Mouse (Mus musculus): ENCODE data around the gene A930009A15Rik. TPM values are rescaled to one million over a fixed set of nuclear protein-coding genes. Genes with fewer than 3 reads are reported as not detected.

A930009A15Rik gene
- total and polyA plus RNA-seq, 2 experiments: not detected

DNA sequence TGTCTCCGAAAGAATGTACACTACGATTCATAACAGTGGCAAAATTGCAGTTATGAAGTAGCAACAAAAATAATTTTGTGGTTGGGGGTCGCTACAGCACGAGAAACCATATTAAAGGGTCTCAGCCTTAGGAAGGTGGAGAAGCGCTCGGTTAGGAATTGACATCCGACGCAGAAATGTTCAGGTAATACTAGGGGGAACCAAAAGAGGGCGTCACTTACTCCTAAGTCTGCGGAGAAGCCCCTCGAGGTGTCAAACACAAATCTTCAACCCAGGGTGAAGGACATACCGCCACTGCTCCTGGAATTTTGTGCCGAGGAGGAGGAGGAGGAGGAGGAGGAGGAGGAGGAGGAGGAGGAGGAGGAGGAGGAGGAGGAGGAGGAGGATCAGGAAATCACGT is 14.9 kb downstream of the A930009A15Rik start:
- Histone ChIP-seq H3K36me3 (ENCODE audit: control insufficient read depth, insufficient read depth, low read length) (no peaks in the 10 kb centered on the region), H3K79me2 (ENCODE audit: control insufficient read depth, insufficient read depth, low read length) (no peaks in the 10 kb centered on the region; the same call in 1 of the 2 replicates), H3K9ac (ENCODE audit: low read depth, low read length) (no peak overlapping the region), H3K4me3 (ENCODE audit: insufficient read depth, low read depth, low read length) (no peak overlapping the region), H3K27me3 (ENCODE audit: control insufficient read depth, insufficient read depth, low read length) (no peaks in the 10 kb centered on the region; the same call in 1 of the 2 replicates), H3K27ac (replicated peaks; ENCODE audit: insufficient read depth, low read depth, low read length) (no peak overlapping the region), H3K4me1 (ENCODE audit: control insufficient read depth, insufficient read depth, low read length) (peaks cover 11% of the 10 kb centered on the region)
- TF ChIP-seq CTCF (IDR thresholded peaks at IDR 0.05; ENCODE audit: low read depth, low read length) (no peak), POLR2A (IDR thresholded peaks at IDR 0.05; ENCODE audit: extremely low read depth, insufficient read depth, low read length) (no peak)
- peak; percentile 10 for DNase-seq (ENCODE audit: extremely low read depth, low read depth, low spot score)
- WGBS: 32% methylated on average over 12 of the region's 14 CpGs

DNA sequence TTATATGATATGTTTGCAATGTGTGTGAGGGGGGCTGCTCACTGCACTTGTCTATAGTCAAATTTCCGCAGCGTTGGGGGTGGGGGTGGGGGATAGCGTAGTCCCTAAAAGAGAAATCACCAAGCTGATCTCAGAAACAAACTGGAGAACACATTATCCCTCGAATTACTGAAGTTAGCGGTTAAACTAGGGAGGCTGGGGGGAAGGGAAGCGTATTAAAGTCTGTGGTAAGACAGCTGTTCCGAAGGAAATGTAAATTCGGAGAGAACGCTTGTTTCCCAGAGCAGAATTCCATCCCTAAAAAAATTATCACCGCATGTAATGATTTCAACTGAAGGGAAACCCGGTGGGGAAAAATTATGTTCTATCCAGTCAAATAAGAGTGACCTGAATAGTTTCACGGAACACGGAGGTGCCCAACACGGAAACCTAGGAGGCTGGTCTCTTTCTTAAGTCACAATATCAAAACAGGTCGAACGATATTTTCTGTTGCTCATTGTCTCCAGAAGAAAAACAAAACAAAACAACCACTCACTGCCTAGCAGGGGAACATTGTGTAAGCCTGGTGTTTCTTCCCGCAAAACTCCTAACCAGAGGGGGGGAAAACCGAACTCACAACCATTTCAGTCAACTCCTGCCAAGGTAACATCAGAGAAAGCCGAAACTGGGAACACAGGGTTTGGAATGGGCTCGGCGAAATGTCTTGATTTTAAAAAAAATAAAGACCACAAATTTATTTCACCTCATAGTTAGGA is 15.9 kb downstream of the A930009A15Rik start:
- 1% methylated on average over 21 of the region's 21 CpGs for WGBS
- Histone ChIP-seq H3K36me3 (ENCODE audit: control insufficient read depth, insufficient read depth, low read length) (no peaks in the 10 kb centered on the region), H3K79me2 (ENCODE audit: control insufficient read depth, insufficient read depth, low read length) (no peaks in the 10 kb centered on the region; the same call in 1 of the 2 replicates), H3K4me1 (ENCODE audit: control insufficient read depth, insufficient read depth, low read length) (peaks cover 11% of the 10 kb centered on the region), H3K27me3 (ENCODE audit: control insufficient read depth, insufficient read depth, low read length) (no peaks in the 10 kb centered on the region; the same call in 1 of the 2 replicates), H3K27ac (replicated peaks; ENCODE audit: insufficient read depth, low read depth, low read length) (peak overlapping the region; percentile 92), H3K9ac (ENCODE audit: low read depth, low read length) (peak overlapping the region; percentile 29; the same call in 1 of the 2 replicates), H3K4me3 (ENCODE audit: insufficient read depth, low read depth, low read length) (peak overlapping the region; percentile 31)
- peak; percentile 70 for DNase-seq (ENCODE audit: extremely low read depth, low read depth, low spot score)
- TF ChIP-seq CTCF (IDR thresholded peaks at IDR 0.05; ENCODE audit: low read depth, low read length): no peak
- TF ChIP-seq POLR2A (IDR thresholded peaks at IDR 0.05; ENCODE audit: extremely low read depth, insufficient read depth, low read length): no peak

- no peaks in the 10 kb centered on the region for H3K79me2 ChIP-seq (ENCODE audit: control insufficient read depth, insufficient read depth, low read length)
- no peak for TF ChIP-seq CTCF (IDR thresholded peaks at IDR 0.05; ENCODE audit: low read depth, low read length)
- no peak for TF ChIP-seq POLR2A (IDR thresholded peaks at IDR 0.05; ENCODE audit: extremely low read depth, insufficient read depth, low read length)
- H3K36me3 ChIP-seq (ENCODE audit: control insufficient read depth, insufficient read depth, low read length): no peaks in the 10 kb centered on the region
- DNase-seq (ENCODE audit: extremely low read depth, low read depth, low spot score): peak; percentile 71
- H3K4me1 ChIP-seq (ENCODE audit: control insufficient read depth, insufficient read depth, low read length): peaks cover 10% of the 10 kb centered on the region
- H3K4me3 ChIP-seq (ENCODE audit: insufficient read depth, low read depth, low read length): peak overlapping the region; percentile 62
- no peaks in the 10 kb centered on the region; the same call in 1 of the 2 replicates for H3K27me3 ChIP-seq (ENCODE audit: control insufficient read depth, insufficient read depth, low read length)
- under 1% methylated on average over 41 of the region's 41 CpGs for WGBS
- peak overlapping the region; percentile 92 for H3K27ac ChIP-seq (replicated peaks; ENCODE audit: insufficient read depth, low read depth, low read length)
- peak overlapping the region; percentile 57 for H3K9ac ChIP-seq (ENCODE audit: low read depth, low read length)
Measured at GRCm38 (mm10) chr10:115586246-115587231, 16.8 kb downstream of the A930009A15Rik start.

- Histone ChIP-seq H3K27me3 (ENCODE audit: control insufficient read depth, insufficient read depth, low read length) (no peaks in the 10 kb centered on the region; the same call in 1 of the 2 replicates), H3K79me2 (ENCODE audit: control insufficient read depth, insufficient read depth, low read length) (no peaks in the 10 kb centered on the region), H3K9ac (ENCODE audit: low read depth, low read length) (peak within 1 kb of the TSS; percentile 57), H3K4me3 (ENCODE audit: insufficient read depth, low read depth, low read length) (peak within 1 kb of the TSS; percentile 62), H3K4me1 (ENCODE audit: control insufficient read depth, insufficient read depth, low read length) (peaks cover 6% of the 10 kb centered on the region), H3K27ac (replicated peaks; ENCODE audit: insufficient read depth, low read depth, low read length) (peak within 1 kb of the TSS; percentile 42), H3K36me3 (ENCODE audit: control insufficient read depth, insufficient read depth, low read length) (no peaks in the 10 kb centered on the region)
- WGBS: 1% methylated on average over 47 of the region's 47 CpGs
- peak; percentile 45 for DNase-seq (ENCODE audit: extremely low read depth, low read depth, low spot score)
- TF ChIP-seq CTCF (IDR thresholded peaks at IDR 0.05; ENCODE audit: low read depth, low read length): peak; percentile 39
- no peak for TF ChIP-seq POLR2A (IDR thresholded peaks at IDR 0.05; ENCODE audit: extremely low read depth, insufficient read depth, low read length)
Measured at GRCm38 (mm10) chr10:115587301-115587969, 17.6 kb downstream of the A930009A15Rik start, which contains the start of gene Lgr5. Gene Lgr5 (minus strand): TSS chr10:115587780.

GRCm38 (mm10) chr10:115587979-115588378 is 18.2 kb downstream of the A930009A15Rik start:
- 4% methylated on average over 7 of the region's 7 CpGs for WGBS
- H3K27me3 ChIP-seq (ENCODE audit: control insufficient read depth, insufficient read depth, low read length): no peaks in the 10 kb centered on the region; the same call in 1 of the 2 replicates

More at GRCm38 (mm10) chr10:115587979-115588378, 18.2 kb downstream of the A930009A15Rik start:
- H3K36me3 ChIP-seq (ENCODE audit: control insufficient read depth, insufficient read depth, low read length): no peaks in the 10 kb centered on the region
- no peak for TF ChIP-seq CTCF (IDR thresholded peaks at IDR 0.05; ENCODE audit: low read depth, low read length)
- TF ChIP-seq POLR2A (IDR thresholded peaks at IDR 0.05; ENCODE audit: extremely low read depth, insufficient read depth, low read length): no peak
- no peak overlapping the region for H3K27ac ChIP-seq (replicated peaks; ENCODE audit: insufficient read depth, low read depth, low read length)
- no peak overlapping the region for H3K9ac ChIP-seq (ENCODE audit: low read depth, low read length)
- no peaks in the 10 kb centered on the region for H3K79me2 ChIP-seq (ENCODE audit: control insufficient read depth, insufficient read depth, low read length)
- peaks cover 5% of the 10 kb centered on the region for H3K4me1 ChIP-seq (ENCODE audit: control insufficient read depth, insufficient read depth, low read length)
- H3K4me3 ChIP-seq (ENCODE audit: insufficient read depth, low read depth, low read length): no peak overlapping the region
- peak; percentile 6 for DNase-seq (ENCODE audit: extremely low read depth, low read depth, low spot score)

All from liver, adult 2 months (tissue).